Comparison of ENCODE assay signal across 15 mouse cellular contexts in the genomic region with DNA sequence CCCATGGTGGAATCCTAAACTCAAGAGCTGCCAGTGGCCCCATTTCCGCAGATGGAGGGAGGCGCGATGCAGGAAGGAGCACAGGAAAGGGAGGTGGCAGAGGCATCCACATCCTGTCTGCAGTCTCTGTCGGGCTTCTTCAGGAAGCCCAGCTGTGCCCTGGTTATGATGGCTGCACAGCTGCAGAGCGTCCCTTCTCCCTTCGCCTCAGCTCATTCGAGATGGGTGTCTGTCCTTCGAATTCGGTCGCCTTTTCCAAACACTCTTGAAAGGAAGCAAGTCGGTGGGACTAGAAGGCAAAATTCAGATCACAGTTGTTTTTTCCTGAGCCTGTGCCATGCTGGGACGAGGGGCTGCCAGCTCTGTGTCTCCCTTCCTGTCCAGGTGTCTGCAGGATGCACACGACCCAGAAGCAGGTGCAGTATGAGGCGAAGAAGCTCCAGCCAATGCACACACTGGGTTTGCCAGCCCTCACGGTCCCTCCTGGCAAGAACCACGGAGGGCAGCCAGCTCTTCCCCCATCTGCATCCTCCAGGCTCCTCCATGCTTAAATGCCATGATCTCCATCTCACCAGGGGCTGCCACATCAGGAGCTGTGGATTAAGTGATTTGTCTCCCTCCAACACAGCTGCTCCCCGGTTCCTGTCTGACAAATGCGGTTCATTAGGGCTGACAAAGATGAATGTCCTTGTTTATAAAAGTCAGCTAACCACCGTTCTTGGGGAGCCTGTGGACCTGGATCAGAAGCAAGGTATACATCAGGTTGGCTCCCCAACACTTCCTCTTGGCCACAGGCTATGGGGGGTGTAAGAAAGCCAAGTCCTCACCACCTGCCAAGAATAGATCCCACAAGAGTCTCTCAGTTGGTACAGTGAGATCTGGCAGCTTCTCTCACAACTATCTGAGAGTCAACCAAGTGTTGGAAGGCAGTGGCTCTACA.
DNase-seq lines count a peak whose midpoint lies in the region; ATAC-seq and TF ChIP-seq lines count a peak whose summit lies in the region.
"Had no signal": no experiment of that assay in that cellular context is flagged by ENCODE, and none has a peak within 500 bp of the region (broad histone marks: within the 10 kb centered on the region; RNA-seq: fewer than 3 reads in every experiment).

No protein-coding gene starts in this region.

- ATAC-seq in lung, embryonic 14.5 days (ENCODE audit: insufficient read depth), result no peak
- 0 out of 2 replicates have a peak, but pooled peaks have one; percentile 23 for ATAC-seq in lung, embryonic 15.5 days (ENCODE audit: borderline replicate concordance, extremely low read depth, low FRiP score, low TSS enrichment)
- ATAC-seq in erythroblast, adult 5-6 weeks (replicated peaks; ENCODE audit: low FRiP score, poor library complexity, severe bottlenecking), result no peak
- ATAC-seq: intestine, postnatal 0 days; liver, embryonic 12.5 days had no signal

- H3K4me3 ChIP-seq in lung, embryonic 14.5 days (ENCODE audit: low read depth, low read length), result no peak overlapping the region
- no peak overlapping the region for H3K4me3 ChIP-seq in lung, adult 2 months (replicated peaks; ENCODE audit: extremely low read depth, low read depth, low read length)
- H3K4me3 ChIP-seq in lung, embryonic 15.5 days, result no peak overlapping the region
- H3K4me3 ChIP-seq: embryonic facial prominence, embryonic 12.5 days; left cerebral cortex, adult 2 months; liver, embryonic 12.5 days had no signal

- 49% methylated on average over 19 of the region's 19 CpGs for WGBS in lung, embryonic 14.5 days
- 30% methylated on average over 19 of the region's 19 CpGs for WGBS in lung, adult 2 months
- WGBS in lung, embryonic 15.5 days, result 43% methylated on average over 19 of the region's 19 CpGs

- TF ChIP-seq CTCF in lung, embryonic 14.5 days (IDR thresholded peaks at IDR 0.05; ENCODE audit: low read depth), result no peak
- no peak for TF ChIP-seq CTCF in lung, adult 2 months (IDR thresholded peaks at IDR 0.05; ENCODE audit: insufficient read depth, low read length)

- no peak overlapping the region for H3K27ac ChIP-seq in lung, embryonic 14.5 days (ENCODE audit: low read depth)
- peak overlapping the region; percentile 64 for H3K27ac ChIP-seq in lung, embryonic 15.5 days
- H3K27ac ChIP-seq: embryonic facial prominence, embryonic 12.5 days; left cerebral cortex, adult 2 months; liver, embryonic 12.5 days had no signal

- peak; percentile 39 for DNase-seq in lung, embryonic 14.5 days
- no peak for DNase-seq in lung, adult 2 months
- DNase-seq in cerebellum, postnatal 14 days, result peak; percentile 45 to 53
- peak; percentile 84 for DNase-seq in thymus, postnatal 0 days (ENCODE audit: low spot score)
- no peak for DNase-seq in adrenal gland, postnatal 36 days
- no peak for DNase-seq in urinary bladder, postnatal 10 days (ENCODE audit: low spot score)
- DNase-seq: adrenal gland, adult 2 months had no signal

- no peak for TF ChIP-seq POLR2A in lung, adult 2 months (IDR thresholded peaks at IDR 0.05; ENCODE audit: borderline replicate concordance, extremely low read depth, low read depth, low read length)

- H3K27me3 ChIP-seq in lung, embryonic 14.5 days (ENCODE audit: insufficient read depth, low read length), result no peaks in the 10 kb centered on the region
- H3K27me3 ChIP-seq in lung, embryonic 15.5 days, result no peaks in the 10 kb centered on the region
- H3K27me3 ChIP-seq: embryonic facial prominence, embryonic 12.5 days; liver, embryonic 12.5 days had no signal

- no peak overlapping the region for H3K4me2 ChIP-seq in lung, embryonic 14.5 days
- 0 out of 2 replicates have a peak overlapping the region, but pooled peaks have one; percentile 0 for H3K4me2 ChIP-seq in lung, embryonic 15.5 days
- H3K4me2 ChIP-seq: embryonic facial prominence, embryonic 12.5 days; heart, embryonic 11.5 days; liver, embryonic 12.5 days had no signal

- no peak overlapping the region for H3K9ac ChIP-seq in lung, embryonic 14.5 days
- H3K9ac ChIP-seq in lung, embryonic 15.5 days, result no peak overlapping the region
- H3K9ac ChIP-seq: embryonic facial prominence, embryonic 12.5 days; liver, embryonic 12.5 days had no signal

- no peaks in the 10 kb centered on the region for H3K4me1 ChIP-seq in lung, embryonic 14.5 days (ENCODE audit: insufficient read depth)
- H3K4me1 ChIP-seq in lung, adult 2 months (ENCODE audit: control insufficient read depth, insufficient read depth, low read length), result peaks cover 5% of the 10 kb centered on the region
- H3K4me1 ChIP-seq in lung, embryonic 15.5 days, result 0 out of 2 replicates have a peak, but pooled peaks cover 2% of the 10 kb centered on the region
- H3K4me1 ChIP-seq: embryonic facial prominence, embryonic 12.5 days; liver, embryonic 12.5 days had no signal

- no peaks in the 10 kb centered on the region for H3K9me3 ChIP-seq in lung, embryonic 14.5 days (ENCODE audit: low read depth, low read length)
- no peaks in the 10 kb centered on the region for H3K9me3 ChIP-seq in lung, embryonic 15.5 days
- H3K9me3 ChIP-seq: embryonic facial prominence, embryonic 12.5 days; liver, embryonic 12.5 days had no signal

- no peaks in the 10 kb centered on the region for H3K36me3 ChIP-seq in lung, embryonic 14.5 days (ENCODE audit: insufficient read depth)
- no peaks in the 10 kb centered on the region for H3K36me3 ChIP-seq in lung, embryonic 15.5 days
- H3K36me3 ChIP-seq: embryonic facial prominence, embryonic 12.5 days; G1E; liver, embryonic 12.5 days had no signal

Comparison
In these comparisons a context has a peak if more than half of its experiments do, and no peak if none do; other contexts are left out.
1. DNase-seq: peak in lung, embryonic 14.5 days (single experiment), cerebellum, postnatal 14 days (2 of 2) and thymus, postnatal 0 days (single experiment); none in lung, adult 2 months (single experiment), adrenal gland, postnatal 36 days (0 of 2) and urinary bladder, postnatal 10 days (single experiment).